Mouse (Mus musculus): Measurements from ENCODE around the gene Acad9. TPM values are rescaled to one million over a fixed set of nuclear protein-coding genes. Genes with fewer than 3 reads are reported as not detected.
"Not testable (repeated sequence)": the region's sequence is repeated elsewhere in the genome, so short reads cannot be mapped to it uniquely, and the experiment has no call there.

Gene Acad9
- polyA plus RNA-seq, 1 experiment from 2014 or later = 39.1 TPM

- Histone ChIP-seq H3K4me2 (replicated peaks; ENCODE audit: low read depth) (no peak overlapping the region), H3K9ac (ENCODE audit: low read depth, low read length) (no peak overlapping the region)
- ATAC-seq = no peak
Observed at GRCm38 (mm10) chr3:36119684-36120548, 54.1 kb downstream of the Acad9 start.

GRCm38 (mm10) chr3:36126176-36126575 lies 60.4 kb downstream of the Acad9 start:
- not testable (repeated sequence) for H3K9ac ChIP-seq (ENCODE audit: low read depth, low read length); H3K9me3 ChIP-seq (ENCODE audit: control insufficient read depth); H3K27ac ChIP-seq (ENCODE audit: low read depth, low read length); H3K4me2 ChIP-seq (replicated peaks; ENCODE audit: low read depth); H3K4me1 ChIP-seq (replicated peaks; ENCODE audit: control insufficient read depth, insufficient read depth, low read length); H3K4me3 ChIP-seq (ENCODE audit: low read depth, low read length); ATAC-seq; H3K27me3 ChIP-seq (replicated peaks; ENCODE audit: control insufficient read depth, insufficient read depth, low read length); H3K36me3 ChIP-seq (ENCODE audit: control insufficient read depth, insufficient read depth)
- WGBS = 82% methylated on average over 9 of the region's 9 CpGs

More at GRCm38 (mm10) chr3:36119684-36120548, 54.1 kb downstream of the Acad9 start:
- H3K36me3 ChIP-seq (ENCODE audit: control insufficient read depth, insufficient read depth) = no peaks in the 10 kb centered on the region
- no peak for TF ChIP-seq CTCF (IDR thresholded peaks at IDR 0.05; ENCODE audit: low read depth)
- no peaks in the 10 kb centered on the region for H3K9me3 ChIP-seq (ENCODE audit: control insufficient read depth)
- H3K27ac ChIP-seq (ENCODE audit: low read depth, low read length) = no peak overlapping the region
- H3K4me1 ChIP-seq (replicated peaks; ENCODE audit: control insufficient read depth, insufficient read depth, low read length) = no peaks in the 10 kb centered on the region
- H3K27me3 ChIP-seq (replicated peaks; ENCODE audit: control insufficient read depth, insufficient read depth, low read length) = no peaks in the 10 kb centered on the region
- H3K4me3 ChIP-seq (ENCODE audit: low read depth, low read length) = no peak overlapping the region

- Histone ChIP-seq H3K36me3 (ENCODE audit: control insufficient read depth, insufficient read depth) (no peaks in the 10 kb centered on the region), H3K4me2 (replicated peaks; ENCODE audit: low read depth) (no peak overlapping the region), H3K27ac (ENCODE audit: low read depth, low read length) (no peak overlapping the region), H3K27me3 (replicated peaks; ENCODE audit: control insufficient read depth, insufficient read depth, low read length) (no peaks in the 10 kb centered on the region), H3K9ac (ENCODE audit: low read depth, low read length) (no peak overlapping the region), H3K4me1 (replicated peaks; ENCODE audit: control insufficient read depth, insufficient read depth, low read length) (no peaks in the 10 kb centered on the region), H3K4me3 (ENCODE audit: low read depth, low read length) (no peak overlapping the region), H3K9me3 (ENCODE audit: control insufficient read depth) (no peaks in the 10 kb centered on the region)
- ATAC-seq = no peak
- no peak for TF ChIP-seq CTCF (IDR thresholded peaks at IDR 0.05; ENCODE audit: low read depth)
Observed at GRCm38 (mm10) chr3:36136152-36136551, 70.4 kb downstream of the Acad9 start.

- H3K4me1 ChIP-seq (replicated peaks; ENCODE audit: control insufficient read depth, insufficient read depth, low read length) = no peaks in the 10 kb centered on the region
- H3K27me3 ChIP-seq (replicated peaks; ENCODE audit: control insufficient read depth, insufficient read depth, low read length) = no peaks in the 10 kb centered on the region
- TF ChIP-seq CTCF (IDR thresholded peaks at IDR 0.05; ENCODE audit: low read depth) = peak; percentile 63
- ATAC-seq = no peak
- H3K4me2 ChIP-seq (replicated peaks; ENCODE audit: low read depth) = no peak overlapping the region
- no peak overlapping the region for H3K4me3 ChIP-seq (ENCODE audit: low read depth, low read length)
- no peak overlapping the region for H3K27ac ChIP-seq (ENCODE audit: low read depth, low read length)
- H3K36me3 ChIP-seq (ENCODE audit: control insufficient read depth, insufficient read depth) = no peaks in the 10 kb centered on the region
- H3K9ac ChIP-seq (ENCODE audit: low read depth, low read length) = no peak overlapping the region
- H3K9me3 ChIP-seq (ENCODE audit: control insufficient read depth) = no peaks in the 10 kb centered on the region
- 53% methylated on average over 2 of the region's 2 CpGs for WGBS
Observed at GRCm38 (mm10) chr3:36137560-36137959, 71.8 kb downstream of the Acad9 start.

GRCm38 (mm10) chr3:36138171-36138660 lies 72.4 kb downstream of the Acad9 start:
- no peak for ATAC-seq
- 82% methylated on average over 1 of the region's 1 CpGs for WGBS

DNA sequence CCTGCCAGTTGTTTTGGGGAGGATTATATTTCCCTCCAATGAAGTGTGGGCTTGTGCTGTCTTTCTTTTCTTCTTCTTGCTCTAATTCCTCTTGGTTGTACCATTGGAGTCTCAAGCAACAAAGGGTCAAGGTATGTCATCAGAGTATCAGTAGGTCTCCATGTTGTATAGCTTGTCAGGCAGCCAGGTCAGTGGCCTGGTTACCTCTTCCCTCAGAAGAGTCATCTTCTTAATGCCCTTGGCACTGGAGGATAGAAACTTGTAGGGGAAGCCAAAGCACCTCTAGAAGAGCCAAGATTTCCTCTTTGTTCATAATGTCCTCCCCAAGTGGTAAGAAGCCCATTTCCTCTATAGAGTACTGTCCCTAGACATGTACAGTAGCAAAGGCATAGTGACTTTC lies 73.2 kb downstream of the Acad9 start:
- no peak for ATAC-seq
- no peak for TF ChIP-seq CTCF (IDR thresholded peaks at IDR 0.05; ENCODE audit: low read depth)
- no peaks in the 10 kb centered on the region for H3K27me3 ChIP-seq (replicated peaks; ENCODE audit: control insufficient read depth, insufficient read depth, low read length)

More at GRCm38 (mm10) chr3:36138171-36138660, 72.4 kb downstream of the Acad9 start:
- Histone ChIP-seq H3K9ac (ENCODE audit: low read depth, low read length) (no peak overlapping the region), H3K36me3 (ENCODE audit: control insufficient read depth, insufficient read depth) (no peaks in the 10 kb centered on the region), H3K9me3 (ENCODE audit: control insufficient read depth) (no peaks in the 10 kb centered on the region), H3K4me3 (ENCODE audit: low read depth, low read length) (no peak overlapping the region), H3K27ac (ENCODE audit: low read depth, low read length) (no peak overlapping the region), H3K4me1 (replicated peaks; ENCODE audit: control insufficient read depth, insufficient read depth, low read length) (no peaks in the 10 kb centered on the region), H3K4me2 (replicated peaks; ENCODE audit: low read depth) (no peak overlapping the region), H3K27me3 (replicated peaks; ENCODE audit: control insufficient read depth, insufficient read depth, low read length) (no peaks in the 10 kb centered on the region)
- no peak for TF ChIP-seq CTCF (IDR thresholded peaks at IDR 0.05; ENCODE audit: low read depth)

More for the DNA sequence above, 73.2 kb downstream of the Acad9 start:
- no peaks in the 10 kb centered on the region for H3K9me3 ChIP-seq (ENCODE audit: control insufficient read depth)
- no peaks in the 10 kb centered on the region for H3K4me1 ChIP-seq (replicated peaks; ENCODE audit: control insufficient read depth, insufficient read depth, low read length)
- H3K27ac ChIP-seq (ENCODE audit: low read depth, low read length) = no peak overlapping the region
- no peak overlapping the region for H3K9ac ChIP-seq (ENCODE audit: low read depth, low read length)
- no peak overlapping the region for H3K4me2 ChIP-seq (replicated peaks; ENCODE audit: low read depth)
- H3K36me3 ChIP-seq (ENCODE audit: control insufficient read depth, insufficient read depth) = no peaks in the 10 kb centered on the region
- no peak overlapping the region for H3K4me3 ChIP-seq (ENCODE audit: low read depth, low read length)

Other genes starting within 250 kb of the Acad9 start
- 61.7 and 64.8 TPM in 2 replicates for gene Dcun1d1, start 128.5 kb upstream of the Acad9 start, polyA plus RNA-seq (2015; fragmentation: Nextera tagmentation; extraction: Ambion mirVana)
- 23.5 and 27.7 TPM in 2 replicates for gene Mccc1, start 65.3 kb upstream of the Acad9 start, polyA plus RNA-seq (2015; fragmentation: Nextera tagmentation; extraction: Ambion mirVana)
- not detected in 2 replicates for gene Ccdc144b, start 12.4 kb upstream of the Acad9 start, polyA plus RNA-seq (2015; fragmentation: Nextera tagmentation; extraction: Ambion mirVana)
- gene D3Ertd254e, start 85.0 kb downstream of the Acad9 start, polyA plus RNA-seq (2015; fragmentation: Nextera tagmentation; extraction: Ambion mirVana) = 1.8 and 1.9 TPM in 2 replicates
- 0.14 and 0.20 TPM in 2 replicates for gene Qrfpr, start 156.3 kb downstream of the Acad9 start, polyA plus RNA-seq (2015; fragmentation: Nextera tagmentation; extraction: Ambion mirVana)

Measured in intestine, postnatal 0 days (tissue).